Mouse (Mus musculus) liver, embryonic 16.5 days (tissue): ENCODE results near the gene 1600012H06Rik. TPM values are rescaled to one million over a fixed set of nuclear protein-coding genes. Genes with fewer than 3 reads are reported as not detected.
A peak's percentile ranks its signal among the peaks of the same experiment; 100 is the strongest.
"Not testable (repeated sequence)": the region's sequence is repeated elsewhere in the genome, so short reads cannot be mapped to it uniquely, and the experiment has no call there.

Experiments
- ATAC-seq: fragments of 200-750 bp; cut with Nextera tagmentation; 2 replicates; pipeline ENCODE4 v1.8.0; 2017; ENCODE audit warnings: low read depth, mild to moderate bottlenecking, moderate number of reproducible peaks, moderate library complexity
- H3K27ac ChIP-seq: fragments of 300-500 bp; sonication (generic); 2 replicates; pipeline ENCODE4 v1.5.1; 2014; ENCODE audit warnings: mild to moderate bottlenecking, low read length
- H3K27me3 ChIP-seq: fragments of 300-500 bp; sonication (generic); 2 replicates; pipeline ENCODE4 v1.6.1; 2014; ENCODE audit warnings: low read depth, low read length, mixed read lengths; ENCODE audit not compliant: control insufficient read depth, insufficient read depth
- H3K36me3 ChIP-seq: fragments of 300-500 bp; sonication (generic); 2 replicates; pipeline ENCODE4 v1.6.1; 2014; ENCODE audit warnings: mild to moderate bottlenecking; ENCODE audit not compliant: control insufficient read depth, insufficient read depth
- H3K4me1 ChIP-seq: fragments of 300-500 bp; sonication (generic); 2 replicates; pipeline ENCODE4 v1.6.1; 2014; ENCODE audit warnings: low read depth, low read length, mixed read lengths; ENCODE audit not compliant: control insufficient read depth
- H3K4me2 ChIP-seq: fragments of 300-500 bp; sonication (generic); 2 replicates; pipeline ENCODE4 v1.6.1; 2014; ENCODE audit warnings: low read depth, low read length, mixed read lengths
- H3K4me3 ChIP-seq: fragments of 300-500 bp; sonication (generic); 2 replicates; pipeline ENCODE4 v1.5.1; 2014; ENCODE audit warnings: low read depth, mild to moderate bottlenecking, low read length
- H3K9ac ChIP-seq: fragments of 300-500 bp; sonication (generic); 2 replicates; pipeline ENCODE4 v1.6.1; 2014; ENCODE audit warnings: low read depth, low read length
- H3K9me3 ChIP-seq: fragments of 300-500 bp; sonication (generic); replicated peaks from 2 replicates; pipeline ENCODE4 v1.6.1; 2016; ENCODE audit warnings: low read length; ENCODE audit not compliant: control insufficient read depth
- WGBS: fragments of 180-500 bp; shearing (Covaris S2); extraction: QIAGEN DNeasy Blood & Tissue Kit; methylation state at CpG from one replicate; pipeline ENCODE4 v1.1.7; 2014; ENCODE audit not compliant: insufficient replicate concordance; 5-methylcytosine and 5-hydroxymethylcytosine counted together
- polyA plus RNA-seq: library from polyadenylated mRNA; unstranded; fragments of >200 nt; fragmentation: Nextera tagmentation; extraction: Ambion mirVana; gene quantifications from 2 replicates; pipeline ENCODE4 v1.2.1, GENCODE M21; 2015

1600012H06Rik gene
- polyA plus RNA-seq: 12.2 and 13.9 TPM in 2 replicates

DNA sequence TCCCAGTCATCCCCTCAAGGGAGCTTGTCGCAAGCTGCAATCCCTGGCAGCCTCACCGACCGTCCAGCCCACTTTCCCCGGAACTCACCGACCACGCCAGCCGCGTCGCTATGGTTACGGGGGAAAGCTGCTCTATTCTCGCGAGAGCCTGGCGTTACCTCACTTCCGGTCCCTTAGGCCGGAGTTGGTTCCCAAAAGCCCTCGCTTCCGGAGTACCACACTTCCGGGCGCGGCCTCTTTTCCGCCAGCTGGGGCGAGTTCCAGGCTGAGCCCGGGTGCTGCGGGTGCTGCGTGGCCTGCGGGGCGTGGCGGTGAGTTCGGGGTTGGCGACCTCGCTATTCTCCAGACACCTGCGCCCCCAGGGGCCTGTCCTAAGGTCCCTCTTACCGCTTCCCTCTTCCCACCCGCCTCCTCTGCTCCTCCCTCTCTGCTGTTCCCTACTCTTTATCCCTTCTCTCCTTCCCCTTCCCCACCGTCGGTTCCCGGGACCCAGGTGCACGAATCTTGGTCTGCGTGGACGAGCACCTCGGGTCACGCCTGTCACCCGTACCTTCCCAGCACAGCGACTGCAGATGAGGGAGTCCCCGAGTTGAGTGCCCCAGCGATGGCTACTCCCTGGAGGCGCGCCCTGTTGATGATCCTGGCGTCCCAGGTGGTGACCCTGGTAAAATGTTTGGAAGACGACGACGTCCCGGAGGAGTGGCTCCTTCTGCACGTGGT, at the start of gene 1600012H06Rik, which contains the start of gene Wdr27:
TSS of gene 1600012H06Rik (plus strand) at position 176 of the 720 bp plus-strand sequence.
TSS of gene Wdr27 (minus strand) at position 150 of the 720 bp plus-strand sequence.
- Histone ChIP-seq H3K4me3 (peak within 1 kb of the TSS; percentile 72), H3K36me3 (peaks cover 13% of the 10 kb centered on the region), H3K27ac (peak within 1 kb of the TSS; percentile 80), H3K9ac (peak within 1 kb of the TSS; percentile 77), H3K27me3 (no peaks in the 10 kb centered on the region), H3K4me2 (peak within 1 kb of the TSS; percentile 93), H3K9me3 (no peaks in the 10 kb centered on the region), H3K4me1 (peaks cover 16% of the 10 kb centered on the region)
- peak; percentile 98 for ATAC-seq
- under 1% methylated on average over 54 of the region's 54 CpGs for WGBS

DNA sequence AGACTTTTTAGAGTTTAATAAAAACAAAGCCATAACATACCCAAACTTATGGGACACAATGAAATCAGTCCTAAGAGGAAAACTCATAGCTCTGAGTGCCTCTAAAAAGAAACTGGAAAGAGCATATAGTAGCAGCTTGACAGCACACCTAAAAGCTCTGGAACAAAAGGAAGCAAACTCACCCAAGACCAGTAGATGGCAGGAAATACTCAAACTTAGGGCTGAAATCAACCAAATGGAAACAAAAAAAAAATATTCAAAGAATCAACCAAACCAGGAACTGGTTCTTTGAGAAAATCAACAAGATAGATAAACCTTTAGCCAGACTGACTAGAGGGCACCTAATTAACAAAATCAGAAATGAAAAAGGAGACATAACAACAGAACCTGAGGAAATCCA, 47.9 kb upstream of the 1600012H06Rik start:
- H3K36me3 ChIP-seq, H3K27me3 ChIP-seq, H3K9me3 ChIP-seq, H3K27ac ChIP-seq, H3K4me3 ChIP-seq, H3K4me2 ChIP-seq, H3K4me1 ChIP-seq, ATAC-seq, H3K9ac ChIP-seq: not testable (repeated sequence)

DNA sequence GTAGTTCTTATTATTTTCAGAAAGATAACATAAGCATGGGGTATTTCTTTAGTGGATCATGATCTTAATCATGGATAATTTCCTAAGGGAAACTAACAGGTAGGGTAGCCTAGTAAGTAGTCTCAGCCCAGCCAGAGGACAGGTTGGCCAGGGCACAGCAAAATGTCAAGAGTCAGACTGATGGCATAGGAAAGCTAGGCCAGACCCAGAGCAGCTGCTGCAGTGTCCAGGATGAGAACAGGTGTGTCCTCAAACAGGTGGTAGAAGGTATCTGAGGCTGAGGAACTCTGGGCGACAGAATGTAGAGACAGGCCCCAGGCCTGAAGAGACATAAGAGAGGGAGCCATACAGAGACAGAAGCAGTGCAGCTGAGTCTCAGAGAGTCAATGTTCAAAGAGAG, 44.0 kb upstream of the 1600012H06Rik start:
- no peaks in the 10 kb centered on the region for H3K36me3 ChIP-seq
- H3K4me1 ChIP-seq: no peaks in the 10 kb centered on the region
- H3K4me2 ChIP-seq: no peak overlapping the region
- no peaks in the 10 kb centered on the region for H3K27me3 ChIP-seq
- no peak for ATAC-seq
- 58% methylated on average over 1 of the region's 1 CpGs for WGBS
- H3K9me3 ChIP-seq: no peaks in the 10 kb centered on the region
- H3K4me3 ChIP-seq: no peak overlapping the region
- no peak overlapping the region for H3K9ac ChIP-seq
- H3K27ac ChIP-seq: no peak overlapping the region

DNA sequence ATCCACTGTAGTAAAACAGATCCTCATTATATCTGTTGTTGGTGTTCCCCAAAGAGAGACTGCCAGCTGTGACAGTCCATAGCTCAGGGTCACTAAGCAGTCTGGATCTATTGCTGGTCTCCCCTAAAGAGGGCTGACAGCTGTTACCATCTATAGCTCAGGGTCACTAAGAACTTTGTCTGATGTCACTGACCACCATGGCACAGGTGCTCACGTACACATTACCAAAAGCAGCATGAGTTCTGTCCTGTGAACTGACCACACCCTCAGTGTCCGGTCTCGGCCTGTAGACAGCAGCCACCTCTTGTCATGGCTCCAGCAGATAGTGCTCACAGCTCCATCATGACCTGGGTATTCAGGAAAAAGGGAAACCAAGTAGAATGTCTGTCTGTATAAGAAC, 39.8 kb upstream of the 1600012H06Rik start:
- no peak for ATAC-seq
- Histone ChIP-seq H3K36me3 (no peaks in the 10 kb centered on the region), H3K9ac (no peak overlapping the region)

DNA sequence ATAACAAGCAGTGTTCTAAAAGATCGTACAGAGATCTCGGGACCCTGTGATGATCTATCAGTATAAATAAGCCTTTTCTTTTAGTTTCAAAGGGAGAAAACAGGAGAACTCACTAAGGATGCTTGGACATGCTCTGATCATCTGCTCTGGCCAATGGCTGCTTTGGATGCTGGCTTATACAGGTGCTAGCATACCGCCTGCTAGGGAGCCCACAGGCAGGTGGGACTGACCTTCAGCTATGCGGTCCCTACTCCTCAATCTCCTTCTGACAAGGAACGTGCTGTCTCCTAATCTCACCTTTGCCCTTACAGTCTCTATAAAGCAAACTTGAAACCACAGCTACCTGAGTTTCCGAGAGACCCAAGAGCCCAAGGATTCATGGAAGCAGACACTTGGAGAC, 38.8 kb upstream of the 1600012H06Rik start:
- Histone ChIP-seq H3K27ac (no peak overlapping the region), H3K4me3 (no peak overlapping the region), H3K4me2 (no peak overlapping the region), H3K9me3 (no peaks in the 10 kb centered on the region), H3K9ac (no peak overlapping the region), H3K27me3 (no peaks in the 10 kb centered on the region; the same call in 1 of the 2 replicates), H3K36me3 (no peaks in the 10 kb centered on the region), H3K4me1 (no peaks in the 10 kb centered on the region)
- 66% methylated on average over 6 of the region's 6 CpGs for WGBS
- no peak for ATAC-seq

More for the DNA sequence above, 39.8 kb upstream of the 1600012H06Rik start:
- H3K4me3 ChIP-seq: no peak overlapping the region
- no peaks in the 10 kb centered on the region for H3K4me1 ChIP-seq
- no peaks in the 10 kb centered on the region for H3K9me3 ChIP-seq
- no peak overlapping the region for H3K4me2 ChIP-seq
- H3K27ac ChIP-seq: no peak overlapping the region
- no peaks in the 10 kb centered on the region; the same call in 1 of the 2 replicates for H3K27me3 ChIP-seq
- WGBS: 65% methylated on average over 3 of the region's 3 CpGs

DNA sequence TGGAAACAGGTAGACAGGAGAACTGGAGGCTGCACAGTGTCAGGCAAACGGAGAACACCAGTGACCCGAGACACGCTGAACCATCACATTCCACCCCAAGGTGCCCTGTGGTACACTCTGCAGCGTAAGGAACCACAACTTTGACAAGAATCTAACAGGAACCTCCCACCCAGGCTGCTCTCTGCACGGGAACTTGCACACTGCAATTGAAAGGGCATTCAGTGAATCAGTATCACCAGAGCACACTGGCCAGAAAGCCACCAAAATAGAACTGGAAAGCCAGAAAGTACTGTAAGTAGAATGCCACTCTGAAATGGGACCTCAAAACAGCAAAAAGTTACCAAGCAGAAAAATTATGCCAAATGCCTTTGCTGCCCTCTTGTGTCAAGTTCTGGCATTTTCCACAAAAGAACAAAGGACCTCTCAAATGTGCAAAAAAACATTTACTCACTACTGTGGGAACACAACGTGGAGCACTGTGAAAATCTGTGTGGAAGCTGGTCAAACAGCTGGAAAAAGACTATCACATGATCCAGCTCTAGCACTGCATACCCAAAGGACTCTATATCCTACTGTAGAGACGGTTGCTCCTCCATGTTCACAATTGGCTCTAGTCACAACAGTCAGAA, 38.2 kb upstream of the 1600012H06Rik start:
- H3K9me3 ChIP-seq: no peaks in the 10 kb centered on the region
- 36% methylated on average over 7 of the region's 7 CpGs for WGBS
- no peaks in the 10 kb centered on the region; the same call in 1 of the 2 replicates for H3K27me3 ChIP-seq
- no peak overlapping the region for H3K4me3 ChIP-seq
- H3K27ac ChIP-seq: no peak overlapping the region
- no peak overlapping the region for H3K4me2 ChIP-seq
- H3K36me3 ChIP-seq: no peaks in the 10 kb centered on the region
- no peak for ATAC-seq
- no peaks in the 10 kb centered on the region for H3K4me1 ChIP-seq
- H3K9ac ChIP-seq: no peak overlapping the region

DNA sequence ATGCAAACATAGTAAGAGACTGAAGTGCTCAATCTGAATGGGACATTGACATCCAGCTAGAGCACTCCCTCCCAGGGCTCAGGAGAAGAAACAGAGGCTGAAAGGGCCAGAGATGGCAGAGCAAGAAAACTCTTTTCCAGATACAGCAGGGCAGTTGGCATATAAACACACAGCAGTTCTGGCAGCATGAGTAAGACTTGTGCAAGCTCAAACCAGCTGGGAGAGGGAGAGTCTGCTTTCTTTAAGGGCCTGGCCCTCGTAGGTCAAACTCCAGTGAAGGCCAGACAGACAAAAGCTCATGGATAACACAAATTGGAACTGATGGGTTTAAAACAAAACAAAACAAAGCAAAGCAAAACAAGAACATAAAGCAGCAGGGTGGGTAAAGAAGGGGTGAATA, 36.4 kb upstream of the 1600012H06Rik start:
- H3K9me3 ChIP-seq: no peaks in the 10 kb centered on the region
- no peak overlapping the region for H3K4me3 ChIP-seq
- no peak overlapping the region for H3K4me2 ChIP-seq
- no peaks in the 10 kb centered on the region for H3K4me1 ChIP-seq
- WGBS: 25% methylated on average over 1 of the region's 1 CpGs
- no peak overlapping the region for H3K9ac ChIP-seq
- no peak overlapping the region for H3K27ac ChIP-seq
- no peaks in the 10 kb centered on the region; the same call in 1 of the 2 replicates for H3K27me3 ChIP-seq
- ATAC-seq: no peak
- H3K36me3 ChIP-seq: no peaks in the 10 kb centered on the region

DNA sequence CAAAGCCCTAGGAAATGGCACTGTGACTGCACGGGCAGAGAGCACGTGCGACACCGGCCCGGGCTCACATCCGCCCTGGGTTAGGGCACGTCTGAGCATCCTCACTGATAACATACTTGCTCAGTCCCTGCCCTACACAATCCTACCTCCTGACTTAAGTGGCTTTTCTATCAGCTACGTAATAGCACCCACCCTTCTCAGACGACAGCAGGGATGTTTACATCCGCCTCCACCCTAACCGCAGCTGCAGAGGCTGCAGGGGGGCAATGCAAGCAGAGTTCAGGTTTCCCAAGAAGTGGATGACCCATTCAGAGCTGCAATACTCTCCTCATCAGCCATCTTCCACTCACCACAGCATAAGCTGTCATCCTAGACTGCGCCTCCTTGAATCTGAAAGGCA, 35.8 kb upstream of the 1600012H06Rik start:
- ATAC-seq: no peak
- no peak overlapping the region for H3K9ac ChIP-seq
- no peaks in the 10 kb centered on the region for H3K4me1 ChIP-seq
- H3K9me3 ChIP-seq: no peaks in the 10 kb centered on the region
- no peak overlapping the region for H3K27ac ChIP-seq
- no peak overlapping the region for H3K4me2 ChIP-seq
- no peaks in the 10 kb centered on the region for H3K36me3 ChIP-seq
- no peak overlapping the region for H3K4me3 ChIP-seq
- WGBS: 61% methylated on average over 12 of the region's 12 CpGs
- no peaks in the 10 kb centered on the region; the same call in 1 of the 2 replicates for H3K27me3 ChIP-seq

DNA sequence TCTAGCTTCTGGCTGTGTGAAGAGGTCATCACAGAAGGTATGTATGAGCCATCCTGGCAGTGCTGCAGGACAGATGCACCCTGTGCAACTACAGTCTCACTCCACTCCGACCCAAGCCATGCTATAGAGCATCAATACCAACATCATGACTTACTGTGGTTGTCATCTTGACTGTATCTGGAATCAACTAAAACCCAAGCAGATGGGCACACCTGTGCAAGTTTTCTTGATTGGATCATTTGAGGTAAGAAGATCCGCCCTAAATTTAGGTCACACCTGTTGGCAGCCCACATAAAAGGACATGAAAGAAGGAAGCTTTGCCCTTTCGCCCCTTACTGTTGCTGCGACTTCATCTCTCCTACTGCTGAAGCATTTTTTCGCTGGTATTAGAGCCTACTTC, 33.7 kb upstream of the 1600012H06Rik start:
- Histone ChIP-seq H3K4me2 (no peak overlapping the region), H3K9me3 (no peaks in the 10 kb centered on the region), H3K4me1 (no peaks in the 10 kb centered on the region), H3K36me3 (no peaks in the 10 kb centered on the region), H3K4me3 (no peak overlapping the region), H3K27ac (no peak overlapping the region), H3K27me3 (no peaks in the 10 kb centered on the region; the same call in 1 of the 2 replicates), H3K9ac (no peak overlapping the region)
- ATAC-seq: no peak
- WGBS: 64% methylated on average over 5 of the region's 5 CpGs
